Mouse (Mus musculus) stomach, postnatal 0 days (tissue): Measurements from ENCODE around the gene Rbm38. TPM values are rescaled to one million over a fixed set of nuclear protein-coding genes. Genes with fewer than 3 reads are reported as not detected.

Experiments used
- ATAC-seq: fragments of 200-750 bp; cut with Nextera tagmentation; 2 replicates; pipeline ENCODE4 v1.8.0; 2017; ENCODE audit not compliant: low FRiP score, low TSS enrichment
- DNase-seq: peaks from one replicate; pipeline ENCODE4 v3.0.0-alpha.2; 2016; ENCODE audit warnings: low spot score
- H3K27ac ChIP-seq: fragments of 300-500 bp; sonication (generic); replicated peaks from 2 replicates; pipeline ENCODE4 v1.5.1; 2014; ENCODE audit warnings: mild to moderate bottlenecking, control low read depth
- H3K27me3 ChIP-seq: fragments of 300-500 bp; sonication (generic); 2 replicates; pipeline ENCODE4 v1.6.1; 2014; ENCODE audit warnings: low read length; ENCODE audit not compliant: control insufficient read depth, insufficient read depth
- H3K36me3 ChIP-seq: fragments of 300-500 bp; sonication (generic); 2 replicates; pipeline ENCODE4 v1.6.1; 2014; ENCODE audit warnings: low read length, mixed read lengths; ENCODE audit not compliant: control insufficient read depth, insufficient read depth
- H3K4me1 ChIP-seq: fragments of 300-500 bp; sonication (generic); replicated peaks from 2 replicates; pipeline ENCODE4 v1.6.1; 2014; ENCODE audit warnings: antibody characterized with exemption; ENCODE audit not compliant: control insufficient read depth, insufficient read depth
- H3K4me2 ChIP-seq: fragments of 300-500 bp; sonication (generic); replicated peaks from 2 replicates; pipeline ENCODE4 v1.6.1; 2014; ENCODE audit warnings: low read depth, mild to moderate bottlenecking, control low read depth, moderate library complexity
- H3K4me3 ChIP-seq: fragments of 300-500 bp; sonication (generic); 2 replicates; pipeline ENCODE4 v1.5.1; 2014; ENCODE audit warnings: low read depth, low read length, control low read depth
- H3K9ac ChIP-seq: fragments of 300-500 bp; sonication (generic); 2 replicates; pipeline ENCODE4 v1.6.1; 2014; ENCODE audit warnings: mild to moderate bottlenecking, low read length, control low read depth, mixed read lengths
- H3K9me3 ChIP-seq: fragments of 300-500 bp; sonication (generic); 2 replicates; pipeline ENCODE4 v1.6.1; 2016; ENCODE audit warnings: low read length; ENCODE audit not compliant: control insufficient read depth
- CTCF ChIP-seq: IDR thresholded peaks from 2 replicates; pipeline ENCODE4 v1.5.1; 2016; ENCODE audit warnings: antibody characterized with exemption, low read depth, mild to moderate bottlenecking, moderate library complexity
- EP300 ChIP-seq: optimal IDR thresholded peaks from 2 replicates; pipeline ENCODE3; 2016; ENCODE audit warnings: antibody characterized with exemption
- WGBS: fragments of 180-500 bp; shearing (Covaris S2); extraction: QIAGEN DNeasy Blood & Tissue Kit; methylation state at CpG from one replicate; pipeline ENCODE4 v1.1.7; 2014; 5-methylcytosine and 5-hydroxymethylcytosine counted together
- polyA plus RNA-seq: library from polyadenylated mRNA; unstranded; fragments of >200 nt; fragmentation: Nextera tagmentation; extraction: Ambion mirVana; gene quantifications from 2 replicates; pipeline ENCODE4 v1.2.1, GENCODE M21; 2015

Gene Rbm38
- polyA plus RNA-seq, 1 experiment from 2014 or later = 24.9 TPM

DNA sequence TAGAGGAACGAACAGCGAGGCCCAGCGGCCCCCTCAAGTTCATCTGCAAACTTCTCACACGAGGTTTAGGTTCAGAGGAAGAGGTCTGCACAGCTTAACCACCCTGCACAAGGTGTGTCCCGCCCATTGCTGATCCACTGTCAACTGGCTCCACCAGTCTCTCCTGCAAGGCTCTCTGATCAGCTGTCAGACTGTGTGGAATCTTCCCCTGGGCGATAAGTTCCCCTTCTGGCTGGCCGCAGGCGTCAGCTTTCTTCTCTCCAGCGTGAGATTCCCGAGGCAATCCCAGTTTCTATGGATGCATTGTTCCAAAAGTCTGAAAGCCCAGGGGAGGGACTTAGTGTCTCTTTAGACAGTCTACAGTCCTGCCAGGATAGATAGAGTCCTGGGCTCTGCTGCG, 38.0 kb downstream of the Rbm38 start:
- H3K27ac ChIP-seq = no peak overlapping the region
- no peak for TF ChIP-seq EP300
- 0 out of 2 replicates have a peak, but pooled peaks have one; percentile 4 for TF ChIP-seq CTCF
- DNase-seq (no peak), ATAC-seq (no peak)
- H3K4me2 ChIP-seq = no peak overlapping the region
- WGBS = 50% methylated on average over 11 of the region's 11 CpGs
- H3K27me3 ChIP-seq = no peaks in the 10 kb centered on the region
- H3K9me3 ChIP-seq = no peaks in the 10 kb centered on the region
- H3K4me3 ChIP-seq = no peak overlapping the region
- no peaks in the 10 kb centered on the region for H3K4me1 ChIP-seq
- H3K36me3 ChIP-seq = no peaks in the 10 kb centered on the region
- H3K9ac ChIP-seq = no peak overlapping the region

DNA sequence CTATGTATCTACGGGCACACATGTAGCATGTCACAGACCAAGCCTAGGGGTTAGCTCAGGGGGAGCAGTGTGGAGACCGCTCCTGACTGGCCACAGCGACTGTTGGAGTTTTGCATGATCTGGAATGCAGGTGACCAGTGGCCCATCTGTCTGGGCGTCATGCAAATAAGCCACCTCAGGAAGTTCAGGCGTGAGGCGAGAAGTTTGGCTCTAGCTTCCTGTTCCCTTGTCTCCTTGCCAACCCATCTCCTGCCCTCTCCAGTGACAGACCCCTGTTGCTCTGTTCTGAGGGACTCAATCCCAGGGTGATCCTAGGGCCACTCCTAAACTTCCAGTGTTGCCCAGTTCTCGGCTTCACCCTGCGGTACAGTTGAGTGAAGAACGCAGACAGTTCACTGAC, 40.2 kb downstream of the Rbm38 start:
- ATAC-seq (no peak), DNase-seq (no peak)
- Histone ChIP-seq H3K4me2 (no peak overlapping the region), H3K27ac (no peak overlapping the region), H3K9me3 (no peaks in the 10 kb centered on the region), H3K27me3 (no peaks in the 10 kb centered on the region), H3K4me3 (no peak overlapping the region), H3K9ac (no peak overlapping the region), H3K4me1 (no peaks in the 10 kb centered on the region), H3K36me3 (no peaks in the 10 kb centered on the region)
- 68% methylated on average over 9 of the region's 9 CpGs for WGBS
- TF ChIP-seq CTCF = no peak
- TF ChIP-seq EP300 = no peak

DNA sequence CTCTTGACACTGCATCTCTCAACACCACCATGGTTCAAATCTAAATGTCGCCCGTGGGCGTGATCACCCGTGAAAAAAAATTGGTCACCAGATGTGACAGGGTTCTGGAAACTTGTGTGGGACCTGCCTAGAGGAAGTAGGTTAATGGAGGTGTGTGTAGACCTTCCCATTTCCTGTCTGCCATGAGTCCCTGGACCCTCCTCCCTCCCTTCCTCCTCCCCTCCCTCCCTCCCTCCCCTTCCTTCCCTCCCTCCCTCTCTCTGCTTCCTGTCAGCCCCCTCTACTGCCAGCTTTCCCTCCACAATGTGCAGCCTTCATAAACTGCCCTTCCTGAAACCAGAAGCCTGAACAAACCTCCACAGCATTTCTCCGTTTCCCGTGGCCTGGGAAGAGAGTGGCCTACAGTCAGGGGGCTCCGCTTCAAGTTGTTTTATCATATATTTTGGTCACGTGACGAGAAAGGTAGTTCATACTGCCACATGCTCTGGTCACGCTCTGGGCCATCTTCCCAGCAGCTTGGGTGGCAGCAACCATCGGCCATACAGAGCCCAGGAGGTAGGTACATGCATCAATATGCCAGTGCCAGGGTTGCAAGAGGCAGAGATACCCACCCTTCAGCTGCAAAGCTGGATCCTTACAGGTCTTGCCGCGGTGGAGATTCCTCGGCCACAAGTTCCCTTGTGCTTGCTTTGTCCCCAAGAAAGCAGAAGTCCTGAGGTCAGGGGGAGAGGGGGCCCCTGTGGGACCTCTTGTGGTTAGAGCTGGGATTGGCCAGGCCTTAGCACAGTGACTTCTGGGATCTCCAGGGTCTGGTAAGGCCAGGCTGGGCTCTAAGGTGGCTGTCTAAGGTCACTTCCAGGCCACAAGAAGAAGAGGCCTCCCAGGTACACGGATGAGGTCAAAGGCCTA, 41.4 kb downstream of the Rbm38 start:
- Histone ChIP-seq H3K27ac (no peak overlapping the region), H3K4me3 (no peak overlapping the region), H3K9ac (no peak overlapping the region), H3K27me3 (no peaks in the 10 kb centered on the region), H3K36me3 (no peaks in the 10 kb centered on the region), H3K9me3 (no peaks in the 10 kb centered on the region), H3K4me2 (no peak overlapping the region), H3K4me1 (no peaks in the 10 kb centered on the region)
- TF ChIP-seq CTCF = peak; percentile 38
- no peak for TF ChIP-seq EP300
- DNase-seq (no peak), ATAC-seq (0 out of 2 replicates have a peak, but pooled peaks have one; percentile 4)
- 69% methylated on average over 15 of the region's 15 CpGs for WGBS

DNA sequence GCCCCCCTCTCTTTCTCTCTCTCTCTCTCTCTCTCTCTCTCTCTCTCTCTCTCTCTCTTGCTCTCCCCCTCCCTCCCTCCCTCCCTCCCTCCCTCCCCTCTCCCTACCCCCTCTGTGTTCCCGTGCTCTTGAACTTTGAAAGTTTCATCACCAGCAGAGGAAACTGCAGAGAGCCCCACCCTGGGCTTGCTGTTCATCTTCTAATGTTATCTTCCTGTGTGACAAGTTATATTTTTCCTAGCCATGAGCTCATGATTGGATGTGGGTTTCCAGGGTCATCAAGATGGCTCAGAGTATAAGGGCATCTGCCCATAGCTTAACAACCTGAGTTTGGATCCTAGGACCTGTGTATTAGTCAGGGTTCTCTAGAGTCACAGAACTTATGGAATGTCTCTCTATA, 42.9 kb downstream of the Rbm38 start:
- Histone ChIP-seq H3K9me3 (no peaks in the 10 kb centered on the region), H3K27ac (no peak overlapping the region), H3K9ac (no peak overlapping the region), H3K36me3 (no peaks in the 10 kb centered on the region), H3K4me3 (no peak overlapping the region), H3K27me3 (no peaks in the 10 kb centered on the region), H3K4me2 (no peak overlapping the region), H3K4me1 (no peaks in the 10 kb centered on the region)
- DNase-seq (no peak), ATAC-seq (no peak)
- WGBS = no CpG with 5 or more reads among the region's 1 CpGs
- TF ChIP-seq EP300 (no peak), CTCF (no peak)

DNA sequence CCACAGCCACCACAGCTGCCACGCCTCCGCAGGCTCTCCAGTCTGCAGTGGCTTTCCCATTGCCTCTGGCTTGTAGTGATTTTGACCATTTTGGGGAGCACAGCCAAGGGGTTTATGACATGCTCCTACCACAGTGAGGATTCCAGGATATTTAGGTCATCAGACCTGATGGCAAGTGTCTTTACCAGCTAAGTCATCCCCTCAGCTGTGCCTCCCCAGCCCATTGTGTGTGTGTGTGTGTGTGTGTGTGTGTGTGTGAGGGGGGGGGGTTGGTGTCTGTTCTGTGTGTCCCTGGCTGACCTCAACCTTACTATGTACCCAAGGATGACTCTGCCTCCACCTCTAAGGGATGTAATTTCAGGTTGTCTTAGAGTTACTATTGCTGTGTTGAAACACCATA, 44.6 kb downstream of the Rbm38 start:
- H3K27ac ChIP-seq = no peak overlapping the region
- ATAC-seq = no peak
- no peaks in the 10 kb centered on the region for H3K36me3 ChIP-seq
- H3K4me2 ChIP-seq = no peak overlapping the region
- H3K27me3 ChIP-seq = no peaks in the 10 kb centered on the region
- no peak for DNase-seq
- WGBS = 91% methylated on average over 2 of the region's 2 CpGs
- no peaks in the 10 kb centered on the region for H3K4me1 ChIP-seq
- no peak for TF ChIP-seq CTCF
- no peak for TF ChIP-seq EP300
- no peak overlapping the region for H3K4me3 ChIP-seq
- no peak overlapping the region for H3K9ac ChIP-seq
- H3K9me3 ChIP-seq = no peaks in the 10 kb centered on the region

DNA sequence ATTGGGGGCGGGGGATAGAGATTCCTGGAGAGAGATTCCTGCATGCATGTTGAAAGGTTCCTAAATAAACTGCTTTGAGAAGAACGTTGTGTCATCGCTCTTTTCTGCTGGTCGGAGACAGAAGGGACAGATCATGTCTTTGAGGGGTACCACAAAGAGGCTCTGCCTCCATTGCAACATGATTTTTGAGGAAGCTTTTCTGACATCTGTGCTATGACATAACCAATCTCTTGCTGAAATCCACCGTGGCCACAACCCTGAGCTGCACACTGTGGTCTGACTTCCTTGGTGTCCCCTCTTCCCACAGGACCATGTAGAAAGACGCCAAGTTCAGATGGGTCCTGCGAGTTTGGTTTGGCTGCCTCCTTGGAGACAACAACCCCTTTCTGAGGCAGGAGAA, 52.6 kb downstream of the Rbm38 start:
- H3K9me3 ChIP-seq = no peaks in the 10 kb centered on the region
- TF ChIP-seq CTCF (no peak), EP300 (no peak)

More for the DNA sequence above, 52.6 kb downstream of the Rbm38 start:
- no peak overlapping the region for H3K27ac ChIP-seq
- DNase-seq (no peak), ATAC-seq (no peak)
- no peaks in the 10 kb centered on the region for H3K4me1 ChIP-seq
- 85% methylated on average over 7 of the region's 7 CpGs for WGBS
- no peak overlapping the region for H3K4me2 ChIP-seq
- H3K36me3 ChIP-seq = no peaks in the 10 kb centered on the region
- H3K9ac ChIP-seq = no peak overlapping the region
- no peak overlapping the region for H3K4me3 ChIP-seq
- H3K27me3 ChIP-seq = no peaks in the 10 kb centered on the region
